Mouse (Mus musculus) brain, adult 2 months (tissue): Measurements from ENCODE around the gene Mapk10.
"Not testable (repeated sequence)": the region's sequence is repeated elsewhere in the genome, so short reads cannot be mapped to it uniquely, and the experiment has no call there.

Source experiments
- DNase-seq: peaks from one replicate; pipeline ENCODE4 v3.0.0; 2011; ENCODE audit warnings: low read depth, low spot score

Gene Mapk10

GRCm38 (mm10) chr5:102874605-102875298 lies 336.4 kb downstream of the Mapk10 start:
- DNase-seq, result peak; percentile 89

DNA sequence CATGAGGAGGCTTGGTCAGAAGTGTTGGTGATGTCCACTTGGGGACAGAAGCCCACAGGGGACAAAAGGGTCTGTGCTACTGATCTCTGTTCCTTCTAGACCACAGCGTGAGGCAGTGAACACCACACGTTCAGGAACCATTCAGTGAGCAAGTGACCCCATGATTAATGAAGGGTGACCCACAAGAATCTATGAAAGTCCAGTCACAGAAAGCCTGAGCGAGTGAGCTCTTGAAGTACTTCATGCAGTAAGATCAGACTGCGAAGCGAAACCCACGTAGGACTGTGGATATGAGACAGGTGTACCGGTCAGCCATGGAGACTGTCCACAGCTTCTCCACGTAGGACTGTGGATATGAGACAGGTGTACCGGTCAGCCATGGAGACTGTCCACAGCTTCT lies 338.1 kb downstream of the Mapk10 start:
- DNase-seq, result not testable (repeated sequence)

DNA sequence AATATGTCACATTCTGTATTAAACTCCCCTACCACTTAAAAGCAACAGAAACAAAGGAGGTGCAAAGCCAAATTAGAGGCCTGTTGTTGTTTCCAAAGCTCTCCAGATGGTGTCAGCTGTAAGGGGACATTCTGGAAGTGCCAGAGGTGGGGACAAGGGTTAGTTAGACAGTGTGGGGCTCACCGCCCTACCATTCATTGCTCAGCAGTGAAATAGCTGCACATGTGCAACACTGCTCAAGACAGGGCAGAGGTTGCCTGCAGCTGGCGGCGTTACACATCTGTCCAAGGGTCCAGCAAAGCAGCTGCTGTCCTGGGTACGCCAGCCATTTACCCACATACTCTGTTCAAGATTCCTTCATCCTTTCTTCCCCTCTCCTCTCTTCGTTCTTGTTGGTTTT lies 342.9 kb downstream of the Mapk10 start:
- DNase-seq, result no peak

DNA sequence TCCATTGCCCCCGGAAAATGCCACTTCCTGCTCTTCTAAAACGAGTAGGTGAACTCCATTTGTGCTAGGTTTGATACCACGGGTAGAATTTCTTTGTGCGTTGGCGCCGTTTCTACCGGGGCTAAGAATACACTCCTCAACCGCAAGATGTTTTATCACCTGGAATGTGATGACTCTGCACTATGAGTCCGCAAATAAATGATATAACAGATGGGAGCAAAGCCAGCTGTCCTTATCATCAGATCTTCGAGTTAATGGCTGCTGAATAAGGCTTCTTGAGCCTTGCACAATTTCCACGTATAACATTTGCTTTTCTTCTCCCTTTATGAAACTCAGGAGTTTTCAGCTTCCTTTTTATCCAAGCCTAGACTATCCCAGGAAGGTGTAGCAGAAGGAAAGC lies 351.4 kb downstream of the Mapk10 start:
- DNase-seq, result no peak

DNA sequence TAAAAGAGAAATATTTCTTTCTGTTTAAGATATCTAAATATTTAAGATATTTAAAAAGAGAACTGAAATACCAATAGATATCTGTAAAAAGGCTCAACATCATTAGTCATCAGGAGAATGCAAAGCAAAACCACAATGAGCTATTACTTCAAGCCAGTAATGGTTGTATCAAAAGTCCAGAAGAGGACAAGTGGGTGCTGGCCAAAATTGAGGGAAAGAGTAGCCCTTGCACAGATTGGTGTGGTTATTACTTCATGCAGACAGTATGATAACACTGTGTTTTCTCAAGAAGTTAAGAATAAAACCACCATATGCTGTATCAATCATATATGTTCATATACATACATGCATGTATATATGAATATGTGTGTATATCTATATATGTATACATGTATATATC lies 353.1 kb downstream of the Mapk10 start:
- DNase-seq, result no peak
